Comparison of ENCODE assay signal across 8 mouse cellular contexts in genomic region chr9:45022800-45023199, GRCm38 (mm10). TPM values are rescaled to one million over a fixed set of nuclear protein-coding genes. Genes with fewer than 3 reads are reported as not detected.
DNase-seq lines count a peak whose midpoint lies in the region; ATAC-seq and TF ChIP-seq lines count a peak whose summit lies in the region.
"Had no signal": no experiment of that assay in that cellular context is flagged by ENCODE, and none has a peak within 500 bp of the region (broad histone marks: within the 10 kb centered on the region; RNA-seq: fewer than 3 reads in every experiment).

No protein-coding gene starts in this region.

- H3K4me1 ChIP-seq in kidney, adult 2 months (ENCODE audit: control insufficient read depth, insufficient read depth, low read length): no peaks in the 10 kb centered on the region
- H3K4me1 ChIP-seq in kidney, embryonic 16.5 days (ENCODE audit: insufficient read depth, low read length): no peaks in the 10 kb centered on the region
- peaks cover 0 to 6% of the 10 kb centered on the region in 2 experiments; a peak in 3 of 4 replicates for H3K4me1 ChIP-seq in MEL (ENCODE audit: control insufficient read depth in 1 of 2, insufficient read depth in 2 of 2, low read length in 2 of 2)

- H3K36me3 ChIP-seq in kidney, adult 2 months (ENCODE audit: control insufficient read depth, insufficient read depth, low read length): no peaks in the 10 kb centered on the region
- H3K36me3 ChIP-seq in kidney, embryonic 16.5 days (ENCODE audit: insufficient read depth, low read length): no peaks in the 10 kb centered on the region
- no peaks in the 10 kb centered on the region for H3K36me3 ChIP-seq in MEL (ENCODE audit: control insufficient read depth in 1 of 2, insufficient read depth in 2 of 2, low read length in 2 of 2)

- H3K79me2 ChIP-seq in MEL (ENCODE audit: control insufficient read depth, insufficient read depth, low read length, poor library complexity): no peaks in the 10 kb centered on the region

- H3K4me2 ChIP-seq in kidney, embryonic 16.5 days (replicated peaks; ENCODE audit: low read depth, low read length): no peak overlapping the region

- TF ChIP-seq RAD21 in MEL (IDR thresholded peaks at IDR 0.05; ENCODE audit: low read depth, low read length): peak; percentile 82

- no peaks in the 10 kb centered on the region for H3K9me3 ChIP-seq in kidney, embryonic 16.5 days (ENCODE audit: low read length)
- no peaks in the 10 kb centered on the region for H3K9me3 ChIP-seq in MEL (replicated peaks; ENCODE audit: insufficient read depth, low read length)

- H3K9ac ChIP-seq in kidney, embryonic 16.5 days (replicated peaks; ENCODE audit: low read length): no peak overlapping the region
- no peak overlapping the region for H3K9ac ChIP-seq in MEL (ENCODE audit: control insufficient read depth, low read depth, low read length, poor library complexity, severe bottlenecking)

- TF ChIP-seq EP300 in MEL (IDR thresholded peaks at IDR 0.05; ENCODE audit: low read depth in 1 of 2, low read length in 2 of 2): no peak

- peak; percentile 64 for DNase-seq in kidney, adult 2 months
- DNase-seq in MEL (ENCODE audit: low read depth, low spot score): peak; percentile 80
- DNase-seq in c-Kit-positive CD71-negative TER-119-negative erythroid progenitor cells, embryonic 14.5 days (ENCODE audit: low read depth): peak; percentile 64
- DNase-seq in frontal cortex, postnatal 25 days (ENCODE audit: low spot score in 2 of 2): peak; percentile 16 to 34
- DNase-seq in left cerebral cortex, adult 2 months (ENCODE audit: extremely low spot score in 1 of 2, low spot score in 2 of 2): peak; percentile 43 to 58
- DNase-seq in retina, adult 2 months (ENCODE audit: low read depth, low spot score): peak; percentile 42

- intact Hi-C loops in left cerebral cortex, adult 2 months (cut with DNase I): loop anchor here (1.0 kb wide), 1 partner anchor 124 kb away; no protein-coding TSS in a partner anchor

- 8% methylated on average over 3 of the region's 3 CpGs for WGBS in kidney, adult 2 months
- 12% methylated on average over 3 of the region's 3 CpGs for WGBS in kidney, embryonic 16.5 days

- TF ChIP-seq CTCF in kidney, adult 2 months (conservative IDR thresholded peaks at IDR 0.05; ENCODE audit: insufficient read depth, insufficient read length, low read depth, low read length): peak; percentile 77
- TF ChIP-seq CTCF in MEL (IDR thresholded peaks at IDR 0.05 in 2 of 3, conservative IDR thresholded peaks at IDR 0.05 in 1 of 3; ENCODE audit: control insufficient read depth in 1 of 3, insufficient read depth in 1 of 3, low read depth in 2 of 3, low read length in 3 of 3, poor library complexity in 1 of 3, severe bottlenecking in 1 of 3): peak; percentile 81 to 85 (median 84)
- peak; percentile 82 for TF ChIP-seq CTCF in left cerebral cortex, adult 2 months (IDR thresholded peaks at IDR 0.05)

- no peak for TF ChIP-seq POLR2A in kidney, adult 2 months (IDR thresholded peaks at IDR 0.05; ENCODE audit: low read depth, low read length)
- no peak for TF ChIP-seq POLR2A in MEL (IDR thresholded peaks at IDR 0.05; ENCODE audit: control insufficient read depth in 1 of 2, insufficient read depth in 1 of 2, low read depth in 1 of 2, low read length in 2 of 2, poor library complexity in 1 of 2)

- ATAC-seq in kidney, embryonic 16.5 days (ENCODE audit: low FRiP score, low TSS enrichment): no peak

- H3K4me3 ChIP-seq in kidney, adult 2 months (ENCODE audit: insufficient read depth, low read depth, low read length): no peak overlapping the region
- H3K4me3 ChIP-seq in kidney, embryonic 16.5 days (ENCODE audit: low read length): no peak overlapping the region
- H3K4me3 ChIP-seq in MEL (ENCODE audit: control insufficient read depth in 1 of 2, insufficient read depth in 1 of 2, low read depth in 2 of 2, low read length in 2 of 2): no peak overlapping the region
- no peak overlapping the region for H3K4me3 ChIP-seq in left cerebral cortex, adult 2 months
- H3K4me3 ChIP-seq: myocyte had no signal

- no peak overlapping the region for H3K27ac ChIP-seq in kidney, adult 2 months (ENCODE audit: insufficient read depth, low read depth, low read length)
- H3K27ac ChIP-seq in kidney, embryonic 16.5 days (ENCODE audit: low read length): no peak overlapping the region
- H3K27ac ChIP-seq in MEL (ENCODE audit: control insufficient read depth, low read depth, low read length): no peak overlapping the region
- no peak overlapping the region for H3K27ac ChIP-seq in left cerebral cortex, adult 2 months

- H3K27me3 ChIP-seq in kidney, adult 2 months (replicated peaks; ENCODE audit: control insufficient read depth, insufficient read depth, low read length): no peaks in the 10 kb centered on the region
- H3K27me3 ChIP-seq in kidney, embryonic 16.5 days (ENCODE audit: insufficient read depth, low read length): no peaks in the 10 kb centered on the region
- peaks cover 7 to 12% of the 10 kb centered on the region in 2 experiments for H3K27me3 ChIP-seq in MEL (ENCODE audit: control insufficient read depth in 1 of 2, insufficient read depth in 2 of 2, low read length in 2 of 2)

TF ChIP-seq in MEL, 35 proteins besides CTCF, POLR2A, EP300 and RAD21:
- TF ChIP-seq NRF1 (IDR thresholded peaks at IDR 0.05; ENCODE audit: insufficient read depth, low read depth, low read length, poor library complexity, severe bottlenecking) (no peak), POLR2AphosphoS2 (IDR thresholded peaks at IDR 0.05; ENCODE audit: low read length) (no peak), SMC3 (IDR thresholded peaks at IDR 0.05; ENCODE audit: low read depth, low read length) (peak; percentile 93), ZC3H11A (IDR thresholded peaks at IDR 0.05; ENCODE audit: low read depth, low read length) (peak; percentile 88), ZNF384 (IDR thresholded peaks at IDR 0.05; ENCODE audit: low read depth, low read length) (no peak), POLR2AphosphoS5 (IDR thresholded peaks at IDR 0.05; ENCODE audit: borderline replicate concordance, low read depth, low read length) (no peak)
TF ChIP-seq in MEL: peak in this region for 2.

RNA-seq across cellular contexts. Expression of gene Cd3e, which starts 13.4 kb away (rescaled TPM):
- polyA plus RNA-seq in kidney, adult 2 months (2012; rRNA removed): 0.52 and 3.6 TPM in 2 replicates
- not detected in 2 replicates for polyA plus RNA-seq in kidney, embryonic 16.5 days (2015; fragmentation: Nextera tagmentation; extraction: Ambion mirVana)
- not detected in 2 replicates for total RNA-seq in MEL (2012; rRNA removed)
- polyA plus RNA-seq in MEL (2012; ENCODE audit: insufficient read depth in 1 of 2, insufficient read length in 2 of 2, low read depth in 1 of 2, low replicate concordance in 2 of 2, missing spikeins in 1 of 2): not detected
- not detected for total RNA-seq in left cerebral cortex, adult 2 months (2021)
- polyA plus RNA-seq: myocyte had no signal

RNA-seq across cellular contexts. Expression of gene Mpzl2, which starts 16.8 kb away (rescaled TPM):
- 18.8 TPM in 2 replicates for polyA plus RNA-seq in kidney, adult 2 months (2012; rRNA removed)
- polyA plus RNA-seq in kidney, embryonic 16.5 days (2015; fragmentation: Nextera tagmentation; extraction: Ambion mirVana): 20.3 and 23.4 TPM in 2 replicates
- 0.08 and 0.16 TPM in 2 replicates for total RNA-seq in MEL (2012; rRNA removed)
- under 1 TPM in 1 of 2 experiments, not detected in 1; 0.39 TPM for polyA plus RNA-seq in MEL (2012; ENCODE audit: insufficient read depth in 1 of 2, insufficient read length in 2 of 2, low read depth in 1 of 2, low replicate concordance in 2 of 2, missing spikeins in 1 of 2)
- total RNA-seq in left cerebral cortex, adult 2 months (2021): 1 to 10 TPM; 1.2 to 1.9 TPM
- polyA plus RNA-seq: myocyte had no signal

RNA-seq across cellular contexts. Expression of gene Mpzl3, which starts 32.2 kb away (rescaled TPM):
- polyA plus RNA-seq in kidney, adult 2 months (2012; rRNA removed): 2.6 TPM in 2 replicates
- polyA plus RNA-seq in kidney, embryonic 16.5 days (2015; fragmentation: Nextera tagmentation; extraction: Ambion mirVana): 3.2 and 3.7 TPM in 2 replicates
- not detected in 2 replicates for total RNA-seq in MEL (2012; rRNA removed)
- polyA plus RNA-seq in MEL (2012; ENCODE audit: insufficient read depth in 1 of 2, insufficient read length in 2 of 2, low read depth in 1 of 2, low replicate concordance in 2 of 2, missing spikeins in 1 of 2): not detected
- total RNA-seq in left cerebral cortex, adult 2 months (2021): 1 to 10 TPM; 3.9 to 5.0 TPM

RNA-seq across cellular contexts. Expression of gene Cd3d, which starts 41.2 kb away (rescaled TPM):
- polyA plus RNA-seq in kidney, adult 2 months (2012; rRNA removed): 0.19 and 2.9 TPM in 2 replicates
- polyA plus RNA-seq in kidney, embryonic 16.5 days (2015; fragmentation: Nextera tagmentation; extraction: Ambion mirVana): not detected in 2 replicates
- 0.10 TPM in 1 of 2 replicates, not detected in the other for total RNA-seq in MEL (2012; rRNA removed)
- polyA plus RNA-seq in MEL (2012; ENCODE audit: insufficient read depth in 1 of 2, insufficient read length in 2 of 2, low read depth in 1 of 2, low replicate concordance in 2 of 2, missing spikeins in 1 of 2): not detected
- total RNA-seq in left cerebral cortex, adult 2 months (2021): not detected
- polyA plus RNA-seq: myocyte had no signal

RNA-seq across cellular contexts. Expression of gene Cd3g, which starts 42.6 kb away (rescaled TPM):
- 0.57 and 3.2 TPM in 2 replicates for polyA plus RNA-seq in kidney, adult 2 months (2012; rRNA removed)
- not detected in 2 replicates for polyA plus RNA-seq in kidney, embryonic 16.5 days (2015; fragmentation: Nextera tagmentation; extraction: Ambion mirVana)
- 0.35 and 0.42 TPM in 2 replicates for total RNA-seq in MEL (2012; rRNA removed)
- polyA plus RNA-seq in MEL (2012; ENCODE audit: insufficient read depth in 1 of 2, insufficient read length in 2 of 2, low read depth in 1 of 2, low replicate concordance in 2 of 2, missing spikeins in 1 of 2): under 1 TPM in 1 of 2 experiments, not detected in 1; 0.47 TPM
- total RNA-seq in left cerebral cortex, adult 2 months (2021): not detected

Comparison
In these comparisons a context has a peak if more than half of its experiments do, and no peak if none do; other contexts are left out.
1. DNase-seq: peak in every context shown above with its lines; median percentile 80 in MEL; 64 in kidney, adult 2 months; 64 in c-Kit-positive CD71-negative TER-119-negative erythroid progenitor cells, embryonic 14.5 days; 50 in left cerebral cortex, adult 2 months; 42 in retina, adult 2 months; 25 in frontal cortex, postnatal 25 days.
2. RNA of gene Mpzl2, which starts 16.8 kb away (polyA plus RNA-seq): 20.3 to 23.4 TPM in kidney, embryonic 16.5 days and 18.8 TPM in kidney, adult 2 months; 0.39 TPM in MEL; every median in the first group is over 10 times any median in the second.
3. Peak in every context shown above with its lines, with median percentiles within 50 percentile points of each other: CTCF ChIP-seq.